Mouse (Mus musculus) ES-Bruce4 (cell line): ENCODE data around the gene Pigq.

ENCODE experiments used
- CTCF ChIP-seq: IDR thresholded peaks from one replicate; pipeline ENCODE4 v1.8.1; 2011; ENCODE audit warnings: low read depth, low read length
- EP300 ChIP-seq: IDR thresholded peaks from 2 replicates; pipeline ENCODE4 v1.6.1; 2011; ENCODE audit warnings: low read depth, low read length; ENCODE audit not compliant: insufficient read depth
- POLR2A ChIP-seq: IDR thresholded peaks from one replicate; pipeline ENCODE4 v1.8.1; 2011; ENCODE audit warnings: low read length; ENCODE audit not compliant: insufficient read depth

- no peak for TF ChIP-seq EP300
- TF ChIP-seq CTCF = no peak
- TF ChIP-seq POLR2A = no peak
These were observed 41.7 kb downstream of the Pigq start for GRCm38 (mm10) chr17:25903061-25903460.
